Mouse (Mus musculus): ENCODE results near the gene Lrch1.

- no peak for TF ChIP-seq POLR2A (IDR thresholded peaks at IDR 0.05; ENCODE audit: borderline replicate concordance, insufficient read depth, low read length)
- TF ChIP-seq CTCF (IDR thresholded peaks at IDR 0.05; ENCODE audit: borderline replicate concordance, insufficient read depth, low read depth, low read length): no peak
These were observed 8.3 kb downstream of the Lrch1 start for GRCm38 (mm10) chr14:74939355-74939754.

Data from cerebellum, adult 2 months (tissue).